Mouse (Mus musculus) heart, adult 2 months (tissue): Measurements from ENCODE around the gene Olfr1124. TPM values are rescaled to one million over a fixed set of nuclear protein-coding genes. Genes with fewer than 3 reads are reported as not detected.

Experiments
- DNase-seq, 2 experiments: peaks; one replicate each; pipeline ENCODE4 v3.0.0; 2021
- H3K27ac ChIP-seq: fragments of 200-600 bp; 2 replicates; pipeline ENCODE4 v1.8.1; 2022
- H3K27me3 ChIP-seq: fragments of 200-500 bp; 2 replicates; pipeline ENCODE4 v1.6.1; 2012; ENCODE audit warnings: mild to moderate bottlenecking, low read length, inconsistent platforms, mixed read lengths; ENCODE audit not compliant: control insufficient read depth, insufficient read depth
- H3K36me3 ChIP-seq: fragments of 200-500 bp; 2 replicates; pipeline ENCODE4 v1.6.1; 2012; ENCODE audit warnings: low read length, inconsistent platforms; ENCODE audit not compliant: control insufficient read depth, insufficient read depth
- H3K4me1 ChIP-seq: fragments of 200-500 bp; 2 replicates; pipeline ENCODE4 v1.6.1; 2011; ENCODE audit warnings: low read length; ENCODE audit not compliant: control insufficient read depth, insufficient read depth
- H3K4me3 ChIP-seq: fragments of 200-600 bp; 2 replicates; pipeline ENCODE4 v1.8.1; 2022
- H3K79me2 ChIP-seq: fragments of 200-500 bp; replicated peaks from 2 replicates; pipeline ENCODE4 v1.6.1; 2012; ENCODE audit warnings: mild to moderate bottlenecking, inconsistent platforms, low read length, moderate library complexity, mixed read lengths; ENCODE audit not compliant: control insufficient read depth, insufficient read depth
- H3K9ac ChIP-seq: fragments of 200-500 bp; 2 replicates; pipeline ENCODE4 v1.6.1; 2012; ENCODE audit warnings: low read depth, mild to moderate bottlenecking, control low read depth, inconsistent platforms, low read length, mixed read lengths
- CTCF ChIP-seq: fragments of 200-600 bp; IDR thresholded peaks from 2 replicates; pipeline ENCODE4 v1.8.1; 2022; ENCODE audit warnings: antibody characterized with exemption, mild to moderate bottlenecking, moderate library complexity
- EP300 ChIP-seq: fragments of 200-500 bp; IDR thresholded peaks from 2 replicates; pipeline ENCODE4 v1.6.1; 2011; ENCODE audit warnings: low read depth, low read length, control low read depth; ENCODE audit not compliant: insufficient read depth
- POLR2A ChIP-seq: fragments of 200-500 bp; IDR thresholded peaks from 2 replicates; pipeline ENCODE4 v1.6.1; 2011; ENCODE audit warnings: mild to moderate bottlenecking, low read depth, low read length, control low read depth; ENCODE audit not compliant: insufficient read depth
- WGBS: fragments of 180-500 bp; shearing (Covaris S2); methylation state at CpG from one replicate; pipeline ENCODE4 v1.1.7; 2018; 5-methylcytosine and 5-hydroxymethylcytosine counted together
- intact Hi-C: fragments of 180-260 bp; cut with DNase I; formaldehyde crosslinking; loops from one replicate; pipeline ENCODE4 v1.15.1; 2025
- polyA plus RNA-seq: library from polyadenylated mRNA; depleted of rRNA; stranded (reverse); fragments of >200 nt; gene quantifications from 2 replicates; pipeline ENCODE4 v1.2.3, GENCODE M21; 2012; rRNA removed
- total RNA-seq, 2 experiments: library from RNA; stranded (reverse); gene quantifications; 2 replicates each; pipeline ENCODE4 v1.2.3; 2021

The Olfr1124 gene
- total and polyA plus RNA-seq, 3 experiments: not detected

DNA sequence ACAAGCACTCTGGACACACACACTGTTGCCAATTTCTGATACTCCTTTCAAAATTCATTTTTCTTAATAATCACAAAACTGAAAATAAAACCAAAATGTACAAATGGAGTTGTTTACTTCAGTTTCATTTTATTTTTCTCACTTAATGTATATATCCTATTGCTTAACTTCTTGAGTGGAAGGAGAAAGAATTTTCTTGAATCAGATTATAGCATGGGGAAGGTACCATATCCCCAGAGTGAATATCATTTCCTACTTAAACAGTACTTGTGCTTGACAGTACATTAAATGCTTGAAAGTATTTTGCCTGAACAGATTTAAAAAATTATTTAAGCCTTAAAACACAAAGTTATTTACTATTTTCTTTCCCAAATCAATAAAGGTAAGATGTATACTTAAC is 23.6 kb downstream of the Olfr1124 start, which contains the start of gene Olfr1126:
TSS of gene Olfr1126 (plus strand) at position 301 of the 400 bp plus-strand sequence.
- no peak for TF ChIP-seq CTCF
- TF ChIP-seq EP300: no peak
- TF ChIP-seq POLR2A: no peak
- no peaks in the 10 kb centered on the region for H3K27me3 ChIP-seq
- H3K9ac ChIP-seq: no peak within 1 kb of the TSS
- DNase-seq: no peak
- H3K4me3 ChIP-seq: no peak within 1 kb of the TSS
- intact Hi-C loops: no loop called here
- H3K27ac ChIP-seq: no peak within 1 kb of the TSS
- H3K79me2 ChIP-seq: no peaks in the 10 kb centered on the region
- no peaks in the 10 kb centered on the region for H3K4me1 ChIP-seq
- H3K36me3 ChIP-seq: no peaks in the 10 kb centered on the region

DNA sequence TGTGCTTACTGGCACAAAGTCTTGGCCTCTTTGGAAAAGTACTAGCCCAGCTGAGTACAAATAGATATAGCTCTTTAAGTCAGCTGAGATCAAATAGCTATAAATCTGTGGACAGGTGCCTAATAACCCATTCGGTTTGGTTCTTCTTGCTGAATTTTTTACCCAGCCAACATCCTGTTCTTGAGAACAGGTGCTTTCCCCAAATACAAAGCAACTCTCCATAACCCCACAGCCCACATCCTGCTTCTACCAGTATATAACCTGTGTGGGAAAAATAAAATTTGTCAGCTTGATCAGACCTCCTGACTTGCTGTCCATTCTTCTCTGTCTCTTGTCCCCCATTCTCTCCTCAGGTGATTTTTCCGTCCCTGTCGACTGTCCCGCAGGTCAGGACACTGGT is 31.7 kb downstream of the Olfr1124 start:
- WGBS: 88% methylated on average over 4 of the region's 4 CpGs
- Histone ChIP-seq H3K27ac (no peak overlapping the region), H3K79me2 (no peaks in the 10 kb centered on the region), H3K4me3 (no peak overlapping the region), H3K36me3 (no peaks in the 10 kb centered on the region), H3K27me3 (no peaks in the 10 kb centered on the region), H3K4me1 (no peaks in the 10 kb centered on the region), H3K9ac (no peak overlapping the region)
- intact Hi-C loops: no loop called here
- TF ChIP-seq CTCF (no peak), EP300 (no peak), POLR2A (no peak)
- DNase-seq: no peak

DNA sequence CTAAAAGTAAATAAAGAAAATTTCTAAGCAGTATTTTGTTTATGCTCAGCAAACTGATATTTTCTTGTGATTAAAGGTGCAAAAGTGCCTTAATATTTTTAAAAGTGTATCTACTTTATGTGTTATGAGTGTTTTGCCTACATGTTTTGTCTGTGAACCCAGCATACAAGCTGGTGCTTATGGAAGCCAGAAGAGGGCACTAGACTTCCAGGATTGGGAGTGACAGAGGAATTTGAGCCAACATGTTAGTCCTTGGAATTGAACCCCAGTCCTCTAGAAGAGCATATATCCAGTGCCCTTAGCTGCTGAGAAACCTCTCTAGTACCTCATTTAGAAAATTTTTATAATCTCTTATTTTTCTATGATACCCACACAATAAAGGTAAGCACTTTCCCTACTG is 50.1 kb downstream of the Olfr1124 start:
- no peak overlapping the region for H3K27ac ChIP-seq
- TF ChIP-seq POLR2A (no peak), EP300 (no peak), CTCF (peak; percentile 38)
- H3K79me2 ChIP-seq: no peaks in the 10 kb centered on the region
- intact Hi-C loops: no loop called here
- DNase-seq: no peak
- H3K4me1 ChIP-seq: no peaks in the 10 kb centered on the region
- H3K27me3 ChIP-seq: no peaks in the 10 kb centered on the region
- no peaks in the 10 kb centered on the region for H3K36me3 ChIP-seq
- H3K9ac ChIP-seq: no peak overlapping the region
- no peak overlapping the region for H3K4me3 ChIP-seq

DNA sequence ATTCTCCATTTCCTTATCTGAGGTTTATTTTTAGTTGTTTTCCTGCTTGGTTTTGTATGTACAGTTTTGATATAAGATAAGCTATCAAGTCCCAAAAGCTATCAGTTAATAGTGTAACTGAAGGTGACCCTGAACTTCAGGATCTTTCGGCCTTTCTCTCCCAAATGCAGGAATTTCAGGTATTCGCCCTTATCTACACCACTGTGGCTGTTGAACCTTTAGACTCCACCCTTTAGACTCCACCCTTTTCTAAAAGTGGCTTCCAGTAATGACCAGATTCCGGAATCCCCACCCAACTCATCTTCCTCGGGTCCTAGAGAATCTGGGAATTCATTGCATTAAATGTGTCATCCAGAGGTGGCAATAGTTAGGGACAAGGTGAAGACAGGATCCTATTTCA is 51.1 kb downstream of the Olfr1124 start:
- no peak overlapping the region for H3K9ac ChIP-seq
- no peaks in the 10 kb centered on the region for H3K4me1 ChIP-seq
- H3K4me3 ChIP-seq: no peak overlapping the region
- WGBS: 62% methylated on average over 4 of the region's 4 CpGs
- no peaks in the 10 kb centered on the region for H3K79me2 ChIP-seq
- no peak for DNase-seq
- no peak overlapping the region for H3K27ac ChIP-seq
- TF ChIP-seq EP300 (no peak), POLR2A (no peak), CTCF (no peak)
- no peaks in the 10 kb centered on the region for H3K36me3 ChIP-seq
- no peaks in the 10 kb centered on the region for H3K27me3 ChIP-seq
- intact Hi-C loops: no loop called here

DNA sequence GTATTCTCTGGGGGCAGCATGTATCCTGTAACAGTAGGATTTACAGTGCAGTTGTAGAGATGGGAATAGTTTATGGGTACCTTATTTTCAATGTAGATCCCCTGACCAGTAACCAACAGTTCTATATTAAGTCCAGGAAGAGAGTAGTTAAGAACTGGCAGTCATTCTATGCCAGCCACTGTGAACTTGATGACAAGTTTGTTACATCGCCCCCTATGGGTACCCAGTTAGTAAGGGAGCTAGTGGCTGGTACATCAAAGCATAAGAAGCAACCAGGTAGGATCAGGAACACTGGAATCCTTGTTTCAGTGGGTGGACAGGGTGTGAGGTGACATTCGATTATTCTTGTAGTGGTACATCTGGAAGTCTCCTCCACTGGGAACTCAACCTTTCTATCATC is 52.2 kb downstream of the Olfr1124 start:
- no peak overlapping the region for H3K9ac ChIP-seq
- no peak overlapping the region for H3K27ac ChIP-seq
- DNase-seq: no peak
- no peaks in the 10 kb centered on the region for H3K4me1 ChIP-seq
- TF ChIP-seq POLR2A: no peak
- no peak for TF ChIP-seq CTCF
- no peak for TF ChIP-seq EP300
- H3K36me3 ChIP-seq: no peaks in the 10 kb centered on the region
- WGBS: 74% methylated on average over 2 of the region's 2 CpGs
- intact Hi-C loops: no loop called here
- H3K79me2 ChIP-seq: no peaks in the 10 kb centered on the region
- H3K4me3 ChIP-seq: no peak overlapping the region
- H3K27me3 ChIP-seq: no peaks in the 10 kb centered on the region

Other genes starting within 250 kb of the Olfr1124 start
- gene Olfr1112, start 242.5 kb upstream of the Olfr1124 start, total RNA-seq: not detected
- not detected in 2 replicates for gene Olfr1112, start 242.5 kb upstream of the Olfr1124 start, polyA plus RNA-seq
- not detected for gene Olfr1113, start 221.3 kb upstream of the Olfr1124 start, total RNA-seq
- gene Olfr1113, start 221.3 kb upstream of the Olfr1124 start, polyA plus RNA-seq: not detected in 2 replicates
- gene Olfr1115, start 182.3 kb upstream of the Olfr1124 start, total RNA-seq: not detected
- not detected in 2 replicates for gene Olfr1115, start 182.3 kb upstream of the Olfr1124 start, polyA plus RNA-seq
- not detected for gene Olfr1116, start 162.7 kb upstream of the Olfr1124 start, total RNA-seq
- gene Olfr1116, start 162.7 kb upstream of the Olfr1124 start, polyA plus RNA-seq: not detected in 2 replicates
- not detected for gene Olfr1118, start 122.7 kb upstream of the Olfr1124 start, total RNA-seq
- not detected in 2 replicates for gene Olfr1118, start 122.7 kb upstream of the Olfr1124 start, polyA plus RNA-seq
- gene Olfr1120, start 75.5 kb upstream of the Olfr1124 start, total RNA-seq: not detected
- not detected in 2 replicates for gene Olfr1120, start 75.5 kb upstream of the Olfr1124 start, polyA plus RNA-seq
- not detected for gene Olfr1121, start 60.4 kb upstream of the Olfr1124 start, total RNA-seq
- gene Olfr1121, start 60.4 kb upstream of the Olfr1124 start, polyA plus RNA-seq: not detected in 2 replicates
- gene Olfr1122, start 44.4 kb upstream of the Olfr1124 start, total RNA-seq: not detected
- gene Olfr1122, start 44.4 kb upstream of the Olfr1124 start, polyA plus RNA-seq: not detected in 2 replicates
- gene Olfr1123, start 13.6 kb upstream of the Olfr1124 start, total RNA-seq: not detected
- not detected in 2 replicates for gene Olfr1123, start 13.6 kb upstream of the Olfr1124 start, polyA plus RNA-seq
- gene Olfr1126, start 23.7 kb downstream of the Olfr1124 start, total RNA-seq: not detected
- gene Olfr1126, start 23.7 kb downstream of the Olfr1124 start, polyA plus RNA-seq: not detected in 2 replicates
- gene Pramel7, start 66.8 kb downstream of the Olfr1124 start, total RNA-seq: not detected
- gene Pramel7, start 66.8 kb downstream of the Olfr1124 start, polyA plus RNA-seq: not detected in 2 replicates
- not detected for gene Pramel6, start 76.3 kb downstream of the Olfr1124 start, total RNA-seq
- gene Pramel6, start 76.3 kb downstream of the Olfr1124 start, polyA plus RNA-seq: not detected in 2 replicates
- not detected for gene Olfr153, start 101.5 kb downstream of the Olfr1124 start, total RNA-seq
- 0.08 TPM in 1 of 2 replicates, not detected in the other for gene Olfr153, start 101.5 kb downstream of the Olfr1124 start, polyA plus RNA-seq
- not detected for gene Olfr1128, start 115.3 kb downstream of the Olfr1124 start, total RNA-seq
- not detected in 2 replicates for gene Olfr1128, start 115.3 kb downstream of the Olfr1124 start, polyA plus RNA-seq
- not detected for gene Olfr1129, start 143.6 kb downstream of the Olfr1124 start, total RNA-seq
- gene Olfr1129, start 143.6 kb downstream of the Olfr1124 start, polyA plus RNA-seq: not detected in 2 replicates
- gene Olfr1130, start 175.9 kb downstream of the Olfr1124 start, total RNA-seq: not detected
- gene Olfr1130, start 175.9 kb downstream of the Olfr1124 start, polyA plus RNA-seq: not detected in 2 replicates
- gene Olfr1131, start 196.8 kb downstream of the Olfr1124 start, total RNA-seq: not detected
- not detected in 2 replicates for gene Olfr1131, start 196.8 kb downstream of the Olfr1124 start, polyA plus RNA-seq
- gene Olfr1132, start 207.3 kb downstream of the Olfr1124 start, total RNA-seq: not detected
- gene Olfr1132, start 207.3 kb downstream of the Olfr1124 start, polyA plus RNA-seq: not detected in 2 replicates
- gene Olfr1133, start 217.1 kb downstream of the Olfr1124 start, total RNA-seq: not detected
- not detected in 2 replicates for gene Olfr1133, start 217.1 kb downstream of the Olfr1124 start, polyA plus RNA-seq
- gene Olfr1134, start 228.2 kb downstream of the Olfr1124 start, total RNA-seq: not detected
- gene Olfr1134, start 228.2 kb downstream of the Olfr1124 start, polyA plus RNA-seq: not detected in 2 replicates
- not detected for gene Olfr1135, start 243.4 kb downstream of the Olfr1124 start, total RNA-seq
- not detected in 2 replicates for gene Olfr1135, start 243.4 kb downstream of the Olfr1124 start, polyA plus RNA-seq